Mouse (Mus musculus): ENCODE data around the gene Nop2.
"Not testable (repeated sequence)": the region's sequence is repeated elsewhere in the genome, so short reads cannot be mapped to it uniquely, and the experiment has no call there.

Gene Nop2

DNA sequence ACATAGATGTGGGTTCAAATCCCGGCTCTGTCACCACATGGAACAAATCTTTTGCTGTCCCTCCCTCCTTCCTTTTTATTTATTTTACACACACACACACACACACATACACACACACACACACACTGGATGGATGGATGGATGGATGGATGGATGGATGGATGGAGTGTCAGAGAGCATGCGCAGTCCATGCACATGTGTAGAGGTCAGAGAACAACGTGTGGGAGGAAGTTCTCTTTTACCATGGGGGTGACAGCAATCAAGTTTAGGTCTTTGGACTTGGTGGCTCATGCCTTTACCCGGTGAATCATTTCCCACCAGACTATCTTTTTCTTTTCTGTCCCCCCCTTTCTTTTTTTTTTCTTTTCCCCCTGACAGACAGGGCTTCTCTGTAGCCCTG lies 22.0 kb downstream of the Nop2 start:
- DNase-seq (ENCODE audit: low spot score): no peak

DNA sequence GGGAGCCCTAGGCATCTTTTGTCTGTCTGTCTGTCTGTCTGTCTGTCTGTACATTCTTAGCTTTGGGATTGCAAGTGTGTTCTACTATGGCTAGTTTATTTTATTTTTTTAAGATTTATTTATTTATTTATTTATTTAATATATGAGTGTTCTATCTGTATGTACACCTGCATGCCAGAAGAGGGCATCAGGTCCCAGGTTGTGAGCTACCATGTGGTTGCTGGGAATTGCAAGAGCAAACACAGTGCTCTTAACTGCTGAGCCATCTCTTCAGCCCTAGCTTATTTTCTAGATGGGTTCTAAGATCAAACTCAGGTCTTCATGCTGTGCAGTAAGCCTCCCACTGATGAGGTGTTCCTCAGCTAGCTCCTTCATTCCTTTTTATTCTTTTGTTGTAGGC lies 22.8 kb downstream of the Nop2 start:
- no peak for DNase-seq (ENCODE audit: low spot score)

- no peak for DNase-seq (ENCODE audit: low spot score)
These were observed 23.6 kb downstream of the Nop2 start for GRCm38 (mm10) chr6:125155262-125155661.

DNA sequence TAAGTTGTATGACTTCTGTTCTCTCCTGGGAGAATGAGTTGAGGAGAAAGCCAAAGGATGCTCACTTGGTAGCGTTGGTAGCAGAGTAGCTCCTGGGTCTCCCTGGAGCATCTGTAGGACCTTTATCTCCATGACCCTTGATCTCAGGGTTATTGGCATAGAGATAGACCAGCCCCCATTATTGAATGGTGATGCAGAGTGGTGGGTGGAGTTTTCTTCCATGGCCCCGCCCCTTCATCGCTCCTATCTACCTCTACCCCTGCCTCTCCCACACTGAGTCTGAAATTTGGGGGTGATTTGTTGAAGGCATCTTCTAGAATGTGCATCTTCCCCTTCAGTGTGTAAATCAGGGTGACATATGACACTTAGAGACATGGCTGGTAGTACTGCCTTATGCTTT lies 24.8 kb downstream of the Nop2 start:
- no peak for DNase-seq (ENCODE audit: low spot score)

DNA sequence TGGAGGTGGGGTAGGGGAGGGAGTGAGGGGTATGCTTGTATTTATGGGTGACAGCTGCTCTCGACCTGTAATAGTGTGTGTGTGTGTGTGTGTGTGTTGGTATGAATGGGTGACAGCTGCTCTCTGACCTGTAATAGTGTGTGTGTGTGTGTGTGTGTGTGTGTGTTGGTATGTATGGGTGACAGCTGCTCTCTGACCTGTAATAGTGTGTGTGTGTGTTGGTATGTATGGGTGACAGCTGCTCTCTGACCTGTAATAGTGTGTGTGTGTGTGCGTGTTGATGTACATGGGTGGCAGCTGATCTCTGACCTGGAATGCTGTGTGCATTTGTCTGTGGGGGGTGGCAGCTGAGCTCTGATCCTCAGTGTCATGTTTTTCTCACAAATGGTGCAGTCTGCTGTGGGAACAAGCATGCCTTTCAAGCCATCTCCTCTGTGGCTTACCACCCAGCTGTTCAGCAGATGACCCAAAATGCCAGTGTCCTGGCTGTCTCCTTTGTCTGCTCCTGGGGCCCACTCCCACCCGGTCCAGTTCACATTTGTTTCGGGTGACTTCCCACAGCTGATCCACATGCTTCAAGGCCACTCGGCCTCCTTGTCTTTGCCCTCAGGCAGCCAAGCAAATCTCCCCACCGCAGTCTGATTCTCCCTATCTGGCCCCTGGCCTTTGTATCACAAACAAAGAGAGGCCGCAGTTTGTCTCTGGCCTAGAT lies 25.4 kb downstream of the Nop2 start:
- DNase-seq (ENCODE audit: low spot score): no peak

GRCm38 (mm10) chr6:125158944-125159492 lies 27.3 kb downstream of the Nop2 start:
- DNase-seq (ENCODE audit: low spot score): no peak

- no peak for DNase-seq (ENCODE audit: low spot score)
These were observed 28.3 kb downstream of the Nop2 start for GRCm38 (mm10) chr6:125159773-125160557.

DNA sequence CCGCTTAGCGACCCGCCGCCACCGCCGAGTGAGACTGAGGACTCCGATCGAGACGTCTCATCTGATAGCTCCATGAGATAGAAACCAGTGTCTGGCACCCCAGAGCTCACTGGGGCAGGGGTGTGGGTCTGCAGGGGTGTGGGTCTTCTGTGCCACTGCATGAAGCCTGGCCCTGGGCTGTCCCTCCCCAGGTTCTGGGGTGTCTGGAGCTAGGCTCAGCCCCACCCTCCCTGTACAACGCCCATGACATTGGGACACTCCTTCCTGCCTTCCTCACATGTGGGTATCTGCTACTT lies 28.8 kb downstream of the Nop2 start:
- no peak for DNase-seq (ENCODE audit: low spot score)

DNA sequence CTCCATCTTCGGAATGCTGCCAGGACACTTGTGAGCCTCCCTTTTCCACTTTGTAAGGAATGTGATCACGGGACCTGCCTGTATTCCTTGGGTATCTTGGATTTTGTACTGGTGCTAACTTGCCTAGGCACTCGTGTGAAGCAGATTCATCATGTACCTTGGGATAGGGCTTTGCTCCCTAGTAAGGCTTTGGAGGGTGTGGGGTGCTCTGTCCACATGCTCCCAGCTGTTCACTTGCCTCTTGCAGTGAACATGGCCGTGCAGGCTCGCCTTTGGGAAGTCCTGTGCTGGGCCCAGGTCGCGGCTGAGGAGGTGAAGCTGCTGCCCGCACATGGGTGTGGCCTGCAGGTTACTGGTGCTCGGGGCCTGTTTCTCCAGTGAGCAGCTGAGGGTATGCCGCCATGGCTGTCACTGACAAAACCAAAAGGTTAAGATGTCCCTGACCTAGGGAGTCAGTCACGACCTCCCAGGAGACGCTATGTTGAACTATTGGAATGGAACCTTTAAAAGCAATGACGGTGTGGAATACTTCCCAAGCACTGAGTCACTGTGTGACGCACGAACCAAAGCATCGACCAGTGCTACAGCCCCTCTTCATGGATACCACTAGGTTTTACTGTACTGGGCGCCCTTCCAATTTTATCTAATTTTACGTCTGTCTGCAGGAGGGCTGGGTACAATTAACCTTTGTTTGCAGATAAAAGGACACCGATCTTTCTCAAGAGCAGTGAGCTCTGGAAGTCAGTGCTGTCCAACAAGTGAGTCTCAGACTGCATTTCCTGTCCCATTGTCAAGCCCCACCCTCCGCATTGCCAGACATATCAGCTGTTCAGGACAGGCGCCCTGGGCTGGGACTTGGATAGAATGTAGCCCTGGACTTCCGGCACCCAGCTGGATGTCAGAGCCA lies 29.4 kb downstream of the Nop2 start:
- no peak for DNase-seq (ENCODE audit: low spot score)

GRCm38 (mm10) chr6:125161971-125162370 lies 30.3 kb downstream of the Nop2 start:
- DNase-seq (ENCODE audit: low spot score): not testable (repeated sequence)

DNA sequence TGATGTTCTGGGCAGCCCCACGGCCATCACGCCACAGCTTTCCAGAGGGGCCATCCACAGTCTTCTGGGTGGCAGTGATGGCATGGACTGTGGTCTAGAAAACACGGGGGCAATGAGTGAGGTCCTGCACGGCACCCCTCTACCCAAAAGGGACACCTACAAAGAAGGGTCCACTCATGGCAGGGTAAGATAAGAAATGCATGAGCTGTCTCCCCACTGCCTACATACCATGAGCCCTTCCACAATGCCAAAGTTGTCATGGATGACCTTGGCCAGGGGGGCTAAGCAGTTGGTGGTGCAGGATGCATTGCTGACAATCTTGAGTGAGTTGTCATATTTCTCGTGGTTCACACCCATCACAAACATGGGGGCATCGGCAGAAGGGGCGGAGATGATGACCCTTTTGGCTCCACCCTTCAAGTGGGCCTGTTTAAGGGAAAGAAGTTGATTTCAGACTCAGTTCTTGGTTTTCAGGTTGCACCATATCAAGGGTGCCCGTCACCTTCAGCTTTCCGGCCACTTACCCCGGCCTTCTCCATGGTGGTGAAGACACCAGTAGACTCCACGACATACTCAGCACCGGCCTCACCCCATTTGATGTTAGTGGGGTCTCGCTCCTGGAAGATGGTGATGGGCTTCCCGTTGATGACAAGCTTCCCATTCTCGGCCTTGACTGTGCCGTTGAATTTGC lies 31.1 kb downstream of the Nop2 start:
- not testable (repeated sequence) for DNase-seq (ENCODE audit: low spot score)

- DNase-seq (ENCODE audit: low spot score): no peak
These were observed 32.3 kb downstream of the Nop2 start for GRCm38 (mm10) chr6:125163801-125164657.

- DNase-seq (ENCODE audit: low spot score): no peak
These were observed 33.1 kb downstream of the Nop2 start for GRCm38 (mm10) chr6:125164672-125165327.

DNA sequence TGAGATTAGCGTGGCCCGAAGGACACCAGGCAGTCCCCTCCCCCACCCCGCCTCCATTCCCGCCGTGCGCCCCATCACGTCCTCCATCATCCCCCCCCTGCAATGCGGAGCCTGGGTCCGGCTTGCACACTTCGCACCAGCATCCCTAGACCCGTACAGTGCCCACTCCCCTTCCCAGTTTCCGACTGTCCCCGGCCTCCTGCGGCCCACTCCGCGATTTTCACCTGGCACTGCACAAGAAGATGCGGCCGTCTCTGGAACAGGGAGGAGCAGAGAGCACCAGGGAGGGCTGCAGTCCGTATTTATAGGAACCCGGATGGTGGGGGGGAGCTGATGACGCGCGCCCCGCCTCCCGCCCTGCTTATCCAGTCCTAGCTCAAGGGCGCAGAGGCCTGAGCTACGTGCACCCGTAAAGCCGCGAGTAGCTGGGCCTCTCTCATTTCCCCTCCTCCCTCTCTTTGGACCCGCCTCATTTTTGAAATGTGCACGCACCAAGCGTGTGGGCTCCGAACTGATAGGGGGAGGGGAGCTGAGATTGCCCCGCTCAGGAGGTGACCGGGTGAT lies 33.7 kb downstream of the Nop2 start:
- DNase-seq (ENCODE audit: low spot score): peak; percentile 95

- DNase-seq (ENCODE audit: low spot score): no peak
These were observed 34.5 kb downstream of the Nop2 start, which contains the start of gene Gapdh for GRCm38 (mm10) chr6:125166051-125166751. Gapdh (minus strand) TSS chr6:125166467.

- DNase-seq (ENCODE audit: low spot score): no peak
These were observed 35.3 kb downstream of the Nop2 start for GRCm38 (mm10) chr6:125166861-125167650.

- DNase-seq (ENCODE audit: low spot score): no peak
These were observed 36.4 kb downstream of the Nop2 start for GRCm38 (mm10) chr6:125168086-125168485.

GRCm38 (mm10) chr6:125170194-125170593 lies 38.5 kb downstream of the Nop2 start:
- DNase-seq (ENCODE audit: low spot score): no peak

All from layer of hippocampus, adult 9-10 months (tissue).